Mouse (Mus musculus) intestine, postnatal 0 days (tissue): ENCODE results near the gene Rpe. TPM values are rescaled to one million over a fixed set of nuclear protein-coding genes. Genes with fewer than 3 reads are reported as not detected.

Experiments used
- ATAC-seq: fragments of 200-750 bp; cut with Nextera tagmentation; 2 replicates; pipeline ENCODE4 v1.8.0; 2017; ENCODE audit warnings: mild to moderate bottlenecking, moderate TSS enrichment, moderate library complexity
- H3K27ac ChIP-seq: fragments of 300-500 bp; sonication (generic); 2 replicates; pipeline ENCODE4 v1.5.1; 2014; ENCODE audit warnings: mild to moderate bottlenecking, low read depth, low read length, moderate library complexity
- H3K27me3 ChIP-seq: fragments of 300-500 bp; sonication (generic); replicated peaks from 2 replicates; pipeline ENCODE4 v1.6.1; 2014; ENCODE audit warnings: low read length, mixed read lengths; ENCODE audit not compliant: control insufficient read depth, insufficient read depth
- H3K36me3 ChIP-seq: fragments of 300-500 bp; sonication (generic); 2 replicates; pipeline ENCODE4 v1.6.1; 2014; ENCODE audit warnings: mild to moderate bottlenecking, moderate library complexity; ENCODE audit not compliant: control insufficient read depth, insufficient read depth
- H3K4me1 ChIP-seq: fragments of 300-500 bp; sonication (generic); replicated peaks from 2 replicates; pipeline ENCODE4 v1.6.1; 2014; ENCODE audit warnings: antibody characterized with exemption, low read length, mixed read lengths; ENCODE audit not compliant: control insufficient read depth, insufficient read depth
- H3K4me2 ChIP-seq: fragments of 300-500 bp; sonication (generic); replicated peaks from 2 replicates; pipeline ENCODE4 v1.6.1; 2014; ENCODE audit warnings: low read depth, mild to moderate bottlenecking, moderate library complexity
- H3K4me3 ChIP-seq: fragments of 300-500 bp; sonication (generic); 2 replicates; pipeline ENCODE4 v1.5.1; 2014; ENCODE audit warnings: low read depth, low read length
- H3K9ac ChIP-seq: fragments of 300-500 bp; sonication (generic); 2 replicates; pipeline ENCODE4 v1.6.1; 2014; ENCODE audit warnings: mild to moderate bottlenecking, low read depth, low read length
- H3K9me3 ChIP-seq: fragments of 300-500 bp; sonication (generic); 2 replicates; pipeline ENCODE4 v1.6.1; 2016; ENCODE audit warnings: mixed run types; ENCODE audit not compliant: control insufficient read depth
- CTCF ChIP-seq: sonication (generic); IDR thresholded peaks from 2 replicates; pipeline ENCODE4 v1.5.1; 2016; ENCODE audit warnings: low read depth, mild to moderate bottlenecking, control low read depth, antibody characterized with exemption, moderate library complexity
- WGBS: fragments of 180-500 bp; shearing (Covaris S2); extraction: QIAGEN DNeasy Blood & Tissue Kit; methylation state at CpG from one replicate; pipeline ENCODE4 v1.1.7; 2014; 5-methylcytosine and 5-hydroxymethylcytosine counted together
- polyA plus RNA-seq: library from polyadenylated mRNA; unstranded; fragments of >200 nt; fragmentation: Nextera tagmentation; extraction: Ambion mirVana; gene quantifications from 2 replicates; pipeline ENCODE4 v1.2.1, GENCODE M21; 2015

Gene Rpe
- 41.4 and 44.3 TPM in 2 replicates for polyA plus RNA-seq

- peak; percentile 98 for ATAC-seq
- Histone ChIP-seq H3K4me3 (peak within 1 kb of the TSS; percentile 88), H3K9ac (peak within 1 kb of the TSS; percentile 80), H3K36me3 (no peaks in the 10 kb centered on the region), H3K27ac (peak within 1 kb of the TSS; percentile 80), H3K4me1 (0 out of 2 replicates have a peak, but pooled peaks cover 6% of the 10 kb centered on the region), H3K4me2 (peak within 1 kb of the TSS; percentile 82), H3K9me3 (no peaks in the 10 kb centered on the region), H3K27me3 (no peaks in the 10 kb centered on the region)
- peak; percentile 49 for TF ChIP-seq CTCF
- WGBS = under 1% methylated on average over 73 of the region's 73 CpGs
Observed at GRCm38 (mm10) chr1:66700693-66701575, at the start of gene Rpe. Gene Rpe (plus strand): TSS chr1:66700831.

GRCm38 (mm10) chr1:66655119-66655746, 45.4 kb upstream of the Rpe start:
- no peak overlapping the region for H3K9ac ChIP-seq
- H3K27me3 ChIP-seq = no peaks in the 10 kb centered on the region
- TF ChIP-seq CTCF = no peak
- H3K4me3 ChIP-seq = no peak overlapping the region
- no peak for ATAC-seq
- H3K9me3 ChIP-seq = no peaks in the 10 kb centered on the region
- no peak overlapping the region for H3K27ac ChIP-seq
- 61% methylated on average over 4 of the region's 4 CpGs for WGBS
- H3K4me2 ChIP-seq = no peak overlapping the region
- H3K4me1 ChIP-seq = no peaks in the 10 kb centered on the region
- H3K36me3 ChIP-seq = no peaks in the 10 kb centered on the region

DNA sequence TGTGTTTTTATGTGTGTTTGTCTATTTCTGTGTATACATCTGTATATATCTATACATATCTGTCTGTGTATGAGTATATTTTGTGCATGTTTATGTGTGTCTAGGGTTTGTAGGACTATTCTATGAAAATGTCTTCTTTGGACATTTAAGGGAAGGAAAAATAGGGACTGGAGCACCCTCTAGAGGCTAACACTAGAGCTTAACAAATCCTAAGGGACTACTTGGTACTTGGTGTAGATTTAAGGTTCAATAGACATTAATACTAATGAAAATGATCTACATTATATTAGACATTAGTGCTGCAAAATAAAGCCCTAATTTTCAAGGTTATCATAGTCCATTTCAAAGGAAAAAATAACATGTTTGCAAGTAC, 44.9 kb upstream of the Rpe start:
- Histone ChIP-seq H3K36me3 (no peaks in the 10 kb centered on the region), H3K27me3 (no peaks in the 10 kb centered on the region), H3K4me3 (no peak overlapping the region), H3K4me1 (no peaks in the 10 kb centered on the region), H3K4me2 (no peak overlapping the region), H3K9me3 (no peaks in the 10 kb centered on the region), H3K27ac (no peak overlapping the region), H3K9ac (no peak overlapping the region)
- no peak for ATAC-seq
- peak; percentile 69 for TF ChIP-seq CTCF

- TF ChIP-seq CTCF = no peak
- ATAC-seq = no peak
- Histone ChIP-seq H3K27ac (no peak overlapping the region), H3K9me3 (no peaks in the 10 kb centered on the region), H3K4me2 (no peak overlapping the region), H3K4me3 (no peak overlapping the region), H3K4me1 (no peaks in the 10 kb centered on the region), H3K9ac (no peak overlapping the region), H3K27me3 (no peaks in the 10 kb centered on the region), H3K36me3 (no peaks in the 10 kb centered on the region)
- 51% methylated on average over 7 of the region's 7 CpGs for WGBS
Observed at GRCm38 (mm10) chr1:66671475-66671874, 29.2 kb upstream of the Rpe start.

- H3K9ac ChIP-seq = no peak overlapping the region
- H3K36me3 ChIP-seq = no peaks in the 10 kb centered on the region
- WGBS = 82% methylated on average over 7 of the region's 7 CpGs
- no peaks in the 10 kb centered on the region for H3K9me3 ChIP-seq
- no peak overlapping the region for H3K27ac ChIP-seq
- H3K4me2 ChIP-seq = no peak overlapping the region
- no peak for TF ChIP-seq CTCF
- ATAC-seq = no peak
- H3K4me3 ChIP-seq = no peak overlapping the region
- H3K27me3 ChIP-seq = no peaks in the 10 kb centered on the region
- H3K4me1 ChIP-seq = no peaks in the 10 kb centered on the region
Observed at GRCm38 (mm10) chr1:66672812-66673211, 27.8 kb upstream of the Rpe start.

DNA sequence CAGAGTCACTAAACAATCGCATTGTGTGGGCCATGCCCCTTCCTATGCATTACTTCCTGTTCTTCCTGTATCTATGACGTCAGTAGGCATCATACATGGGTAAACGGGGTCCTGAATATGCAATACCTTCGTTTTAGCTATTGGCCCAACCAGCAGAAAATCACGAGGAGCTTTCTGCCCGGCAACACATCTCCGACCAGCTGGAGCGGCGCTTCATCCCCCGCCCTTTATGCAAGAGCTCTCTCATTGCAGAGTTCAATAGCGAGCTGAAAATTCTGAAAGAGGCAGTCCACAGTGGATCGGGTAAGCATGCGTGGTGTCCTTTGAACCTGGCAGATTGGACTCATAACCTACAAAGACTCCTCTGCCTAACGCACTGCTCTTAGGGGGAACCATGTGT, 22.7 kb upstream of the Rpe start:
- H3K9me3 ChIP-seq = no peaks in the 10 kb centered on the region
- H3K27me3 ChIP-seq = no peaks in the 10 kb centered on the region
- ATAC-seq = no peak
- H3K9ac ChIP-seq = no peak overlapping the region
- H3K4me3 ChIP-seq = no peak overlapping the region
- no peak for TF ChIP-seq CTCF
- H3K36me3 ChIP-seq = no peaks in the 10 kb centered on the region
- no peak overlapping the region for H3K27ac ChIP-seq
- H3K4me2 ChIP-seq = no peak overlapping the region
- 81% methylated on average over 14 of the region's 14 CpGs for WGBS
- no peaks in the 10 kb centered on the region for H3K4me1 ChIP-seq
